10 mouse cellular contexts compared by ENCODE assay signal in genomic region chr7:80033064-80033717, GRCm38 (mm10). TPM values are rescaled to one million over a fixed set of nuclear protein-coding genes. Genes with fewer than 3 reads are reported as not detected.
DNase-seq lines count a peak whose midpoint lies in the region; ATAC-seq lines count a peak whose summit lies in the region.
"Had no signal": no experiment of that assay in that cellular context is flagged by ENCODE, and none has a peak within 500 bp of the region (broad histone marks: within the 10 kb centered on the region; RNA-seq: fewer than 3 reads in every experiment).

No protein-coding gene starts in this region.

- no peak overlapping the region for H3K9ac ChIP-seq in heart, embryonic 15.5 days
- H3K9ac ChIP-seq: hindbrain, embryonic 14.5 days had no signal

- WGBS in heart, embryonic 15.5 days, result 76% methylated on average over 9 of the region's 9 CpGs

- peaks cover 59% of the 10 kb centered on the region for H3K4me1 ChIP-seq in heart, embryonic 15.5 days (replicated peaks)
- H3K4me1 ChIP-seq in erythroblast, embryonic 14.5 days (ENCODE audit: control insufficient read depth), result peaks cover 23% of the 10 kb centered on the region

- H3K36me3 ChIP-seq in heart, embryonic 15.5 days, result no peaks in the 10 kb centered on the region
- no peaks in the 10 kb centered on the region for H3K36me3 ChIP-seq in erythroblast, embryonic 14.5 days (ENCODE audit: control insufficient read depth)

- intact Hi-C loops in heart, postnatal 10 days (cut with DNase I), result no loop called here

- H3K27ac ChIP-seq in heart, embryonic 15.5 days, result no peak overlapping the region
- H3K27ac ChIP-seq: hindbrain, embryonic 14.5 days had no signal

- peak overlapping the region; percentile 14; the same call in 1 of the 2 replicates for H3K4me2 ChIP-seq in heart, embryonic 15.5 days
- H3K4me2 ChIP-seq: hindbrain, embryonic 14.5 days had no signal

- no peak for ATAC-seq in heart, embryonic 15.5 days (replicated peaks; ENCODE audit: insufficient number of reproducible peaks, insufficient read depth, low FRiP score, low read depth)
- peak; percentile 17 for ATAC-seq in megakaryocyte progenitor cell, adult 5-6 weeks (replicated peaks; ENCODE audit: poor library complexity)

- no peaks in the 10 kb centered on the region for H3K27me3 ChIP-seq in heart, embryonic 15.5 days
- peaks cover 4% of the 10 kb centered on the region for H3K27me3 ChIP-seq in erythroblast, embryonic 14.5 days (ENCODE audit: control insufficient read depth)

- H3K4me3 ChIP-seq in heart, embryonic 15.5 days, result no peak overlapping the region
- peak overlapping the region; percentile 31 for H3K4me3 ChIP-seq in erythroblast, embryonic 14.5 days (replicated peaks)

- H3K9me3 ChIP-seq in heart, embryonic 15.5 days (replicated peaks), result no peaks in the 10 kb centered on the region
- no peaks in the 10 kb centered on the region for H3K9me3 ChIP-seq in erythroblast, embryonic 14.5 days (ENCODE audit: control insufficient read depth, low read length)

- no peak for DNase-seq in heart, postnatal 10 days
- peak; percentile 51 for DNase-seq in CD4-positive, CD25-positive, alpha-beta regulatory T cell, adult 2 months (ENCODE audit: low read depth, low spot score)
- DNase-seq in cerebellum, adult 8-10 months, result no peak
- DNase-seq in cerebellum, postnatal 4 days (ENCODE audit: low spot score in 2 of 2), result no peak
- no peak for DNase-seq in layer of hippocampus, adult 9-10 months (ENCODE audit: low spot score)
- DNase-seq: right cerebral cortex, postnatal 4 days had no signal

RNA-seq across cellular contexts. Expression of gene Zfp710, which starts 8.6 kb away (rescaled TPM):
- 9.4 and 13.6 TPM in 2 replicates for polyA plus RNA-seq in heart, embryonic 15.5 days (2015; fragmentation: Nextera tagmentation; extraction: Ambion mirVana)
- total RNA-seq in heart, postnatal 10 days (2021), result 10 to 100 TPM; 20.1 to 24.4 TPM
- polyA plus RNA-seq in erythroblast, embryonic 14.5 days (2012), result 0.20 and 0.27 TPM in 2 replicates
- total RNA-seq in megakaryocyte progenitor cell, adult 5-6 weeks (2015), result 18.9 and 19.3 TPM in 2 replicates
- total RNA-seq in megakaryocyte progenitor cell, adult 5-6 weeks (2017), result 22.7 and 23.6 TPM in 2 replicates
